Mouse (Mus musculus): ENCODE data around the gene Hoxa6. TPM values are rescaled to one million over a fixed set of nuclear protein-coding genes. Genes with fewer than 3 reads are reported as not detected.

Gene Hoxa6
- polyA plus RNA-seq, 1 experiment: 3.7 TPM

DNA sequence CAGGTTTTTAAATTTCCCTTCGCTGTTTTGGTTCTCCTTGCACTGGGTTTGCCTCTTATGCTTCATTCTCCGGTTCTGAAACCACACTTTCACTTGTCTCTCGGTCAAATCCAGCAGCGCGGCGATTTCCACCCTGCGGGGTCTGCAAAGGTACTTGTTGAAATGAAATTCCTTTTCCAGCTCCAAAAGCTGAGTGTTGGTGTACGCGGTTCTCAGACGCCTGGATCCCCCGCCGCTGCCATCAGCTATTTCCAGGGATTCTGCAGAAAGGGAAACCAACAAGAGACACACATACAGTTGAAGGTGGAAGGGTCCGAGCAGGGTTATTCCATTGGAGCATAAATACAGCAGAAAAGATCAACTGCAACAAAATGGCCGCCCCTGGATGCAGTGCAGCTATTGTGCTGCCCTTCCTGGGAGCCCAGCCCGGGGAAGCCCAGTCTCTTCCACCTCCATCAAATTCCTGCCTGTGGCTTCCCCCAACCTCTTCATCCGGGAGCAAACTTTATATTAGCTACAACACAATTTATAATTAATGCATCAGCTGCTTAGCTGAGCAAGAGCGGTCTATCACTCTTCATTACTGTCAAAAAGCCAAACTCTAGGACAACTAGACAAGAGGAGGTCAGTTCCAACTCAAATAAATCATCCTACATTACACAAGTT is 45.0 kb downstream of the Hoxa6 start:
- peak; percentile 41 for DNase-seq (ENCODE audit: low read depth)
- TF ChIP-seq CTCF (IDR thresholded peaks at IDR 0.05; ENCODE audit: borderline replicate concordance, extremely low read depth, insufficient read depth, insufficient read length) (no peak), POLR2A (IDR thresholded peaks at IDR 0.05; ENCODE audit: borderline replicate concordance, extremely low read depth, insufficient read depth, insufficient read length, poor library complexity, severe bottlenecking) (no peak)

DNA sequence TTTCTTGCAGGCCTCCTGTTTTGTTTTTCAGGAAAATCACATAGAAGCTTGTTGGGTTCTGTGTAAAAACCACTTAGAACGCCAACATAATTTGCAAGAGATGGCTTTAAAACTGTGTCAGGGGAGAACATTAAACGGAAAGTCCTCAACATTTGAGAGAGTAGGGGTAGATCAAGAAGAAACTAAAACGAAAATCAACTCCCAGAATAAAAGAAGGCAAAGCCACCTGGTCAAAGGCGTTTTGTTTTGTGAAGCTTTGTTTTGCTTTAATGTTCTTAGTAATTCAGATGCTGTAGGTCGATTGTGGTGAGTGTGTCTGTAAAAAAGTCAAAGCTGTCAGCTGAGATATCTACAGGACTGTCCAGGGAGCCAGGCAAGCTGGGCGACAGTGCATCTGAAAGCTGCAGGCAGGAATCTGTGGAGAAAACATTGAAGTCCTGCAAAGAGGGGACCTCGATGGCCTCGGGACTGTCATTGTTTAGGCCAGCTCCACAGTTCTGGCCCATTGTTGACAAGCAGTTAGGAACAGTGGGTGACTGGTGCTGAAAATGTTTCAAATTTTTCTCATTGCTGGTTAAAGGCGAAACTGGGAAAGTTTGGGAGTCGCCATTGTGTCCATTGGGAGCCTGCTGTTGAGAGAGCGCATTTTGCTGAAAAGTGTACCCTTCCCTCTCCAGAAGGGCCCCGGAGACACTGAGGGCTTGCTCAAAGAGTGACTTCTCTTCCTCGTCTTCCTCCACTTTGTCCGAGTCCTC is 45.7 kb downstream of the Hoxa6 start:
- peak; percentile 62 for DNase-seq (ENCODE audit: low read depth)

DNA sequence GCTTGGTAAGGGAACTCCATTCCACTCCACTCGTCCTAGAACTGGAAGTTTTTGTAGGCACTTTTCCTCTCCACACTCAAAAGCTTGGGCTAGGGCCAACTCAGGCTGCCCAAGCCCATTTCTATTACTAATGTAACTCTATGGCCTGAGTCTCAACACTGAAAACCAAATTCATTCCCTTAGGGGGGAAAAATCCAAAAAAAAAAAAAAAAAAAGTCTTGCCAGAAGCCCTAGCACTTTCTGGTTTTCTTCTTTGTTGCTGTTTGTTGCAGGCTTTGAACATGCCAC is 46.5 kb downstream of the Hoxa6 start:
- no peak for DNase-seq (ENCODE audit: low read depth)
- no peak for TF ChIP-seq POLR2A (IDR thresholded peaks at IDR 0.05; ENCODE audit: borderline replicate concordance, extremely low read depth, insufficient read depth, insufficient read length, poor library complexity, severe bottlenecking)
- no peak for TF ChIP-seq CTCF (IDR thresholded peaks at IDR 0.05; ENCODE audit: borderline replicate concordance, extremely low read depth, insufficient read depth, insufficient read length)

More for the DNA sequence above, 45.7 kb downstream of the Hoxa6 start:
- TF ChIP-seq CTCF (IDR thresholded peaks at IDR 0.05; ENCODE audit: borderline replicate concordance, extremely low read depth, insufficient read depth, insufficient read length): no peak
- no peak for TF ChIP-seq POLR2A (IDR thresholded peaks at IDR 0.05; ENCODE audit: borderline replicate concordance, extremely low read depth, insufficient read depth, insufficient read length, poor library complexity, severe bottlenecking)

DNA sequence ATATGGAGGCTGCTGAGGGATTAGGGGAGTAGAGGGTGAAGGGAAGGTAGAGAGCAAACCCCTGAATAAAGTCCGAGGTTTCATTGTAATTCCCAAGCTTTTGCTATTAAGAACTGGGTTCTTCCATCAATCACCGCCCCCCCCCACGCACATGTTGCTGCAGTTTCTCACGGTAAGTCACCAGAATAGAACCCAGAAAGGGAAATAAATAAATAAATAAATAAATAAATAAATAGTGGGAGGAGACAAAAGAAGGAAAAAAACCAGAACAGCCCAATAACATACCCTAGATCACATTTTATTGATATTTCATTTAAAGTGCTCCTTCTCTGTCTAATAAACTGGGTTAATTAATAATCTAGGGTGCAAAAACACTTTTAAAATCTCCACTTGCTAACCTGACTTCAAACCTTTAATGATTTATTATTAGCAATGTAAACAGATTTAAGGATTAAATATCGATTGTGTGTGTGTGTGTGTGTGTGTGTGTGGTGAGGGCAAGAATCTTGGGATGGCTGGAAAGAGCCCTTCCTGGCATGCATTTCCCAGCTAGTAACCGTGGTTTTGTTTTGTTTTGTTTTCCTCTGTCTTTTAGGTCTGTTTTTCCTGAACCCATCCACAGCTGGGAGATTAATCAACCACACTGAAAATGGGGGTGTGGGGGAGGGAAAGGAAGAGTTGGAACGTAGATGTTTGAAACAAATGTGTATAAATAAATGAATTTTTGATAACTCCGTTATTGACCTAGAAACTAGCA is 47.0 kb downstream of the Hoxa6 start:
- no peak for TF ChIP-seq POLR2A (IDR thresholded peaks at IDR 0.05; ENCODE audit: borderline replicate concordance, extremely low read depth, insufficient read depth, insufficient read length, poor library complexity, severe bottlenecking)
- no peak for TF ChIP-seq CTCF (IDR thresholded peaks at IDR 0.05; ENCODE audit: borderline replicate concordance, extremely low read depth, insufficient read depth, insufficient read length)

DNA sequence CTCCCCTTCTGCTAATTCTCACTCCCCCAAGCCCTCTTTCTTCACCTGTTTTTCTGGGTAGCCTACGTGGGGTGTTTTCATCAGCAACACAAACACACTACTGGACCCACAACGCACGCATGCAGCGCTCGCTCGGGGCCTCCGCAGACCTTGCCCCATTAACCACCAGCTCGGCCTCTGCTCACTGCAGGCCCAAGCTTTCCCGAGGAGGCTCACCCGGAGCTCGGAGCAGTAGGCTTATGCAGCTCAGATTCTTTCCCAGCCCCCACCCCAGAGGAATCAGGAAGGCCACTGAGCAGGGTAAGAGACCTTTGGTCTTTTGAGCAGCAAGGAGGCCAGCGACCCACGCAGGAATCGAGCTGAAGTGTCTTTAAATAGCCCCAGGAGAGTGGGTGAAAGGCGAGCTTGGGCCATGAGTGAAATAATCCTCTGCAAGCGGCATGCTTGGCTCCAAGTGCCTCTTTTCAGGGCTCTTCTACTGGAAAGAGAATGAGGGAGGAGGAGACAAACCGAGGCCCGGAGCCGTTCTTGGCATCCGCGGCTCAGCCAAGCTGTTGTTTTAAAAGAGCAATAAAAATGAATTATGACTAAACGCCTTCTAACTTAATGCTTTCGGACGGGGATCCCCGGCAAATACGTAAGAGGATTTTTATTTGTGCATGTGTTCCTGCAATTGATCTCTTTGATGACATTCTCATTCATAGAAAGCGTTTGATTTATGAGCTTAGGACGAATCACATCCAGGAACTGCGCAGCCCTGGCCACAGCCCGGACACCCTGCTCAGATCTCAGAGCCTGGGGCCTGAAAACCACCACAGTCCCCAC is 47.8 kb downstream of the Hoxa6 start:
- no peak for TF ChIP-seq POLR2A (IDR thresholded peaks at IDR 0.05; ENCODE audit: borderline replicate concordance, extremely low read depth, insufficient read depth, insufficient read length, poor library complexity, severe bottlenecking)
- TF ChIP-seq CTCF (IDR thresholded peaks at IDR 0.05; ENCODE audit: borderline replicate concordance, extremely low read depth, insufficient read depth, insufficient read length): no peak
- DNase-seq (ENCODE audit: low read depth): peak; percentile 61

More for the DNA sequence above, 47.0 kb downstream of the Hoxa6 start:
- DNase-seq (ENCODE audit: low read depth): no peak

DNA sequence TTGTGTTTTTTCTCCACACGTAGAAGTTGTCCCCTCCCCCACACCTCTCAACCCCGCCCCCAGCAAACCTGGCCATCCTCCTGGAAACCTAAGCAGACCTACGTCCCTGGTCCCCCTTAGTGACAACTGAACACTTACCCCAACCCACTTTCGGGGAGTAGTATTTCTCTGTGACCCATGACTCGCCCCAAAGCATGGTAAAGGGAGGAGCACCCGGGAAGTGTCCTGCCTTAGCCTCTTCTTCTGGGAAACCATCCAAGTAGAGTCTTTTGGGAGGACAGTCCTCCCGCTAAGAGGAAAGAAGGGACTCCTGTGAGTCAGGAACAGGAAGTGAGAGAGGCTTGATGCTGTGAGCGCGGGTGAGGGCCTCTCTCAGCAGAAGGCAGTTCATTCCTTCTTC is 48.5 kb downstream of the Hoxa6 start:
- DNase-seq (ENCODE audit: low read depth): peak; percentile 11
- TF ChIP-seq CTCF (IDR thresholded peaks at IDR 0.05; ENCODE audit: borderline replicate concordance, extremely low read depth, insufficient read depth, insufficient read length): no peak
- no peak for TF ChIP-seq POLR2A (IDR thresholded peaks at IDR 0.05; ENCODE audit: borderline replicate concordance, extremely low read depth, insufficient read depth, insufficient read length, poor library complexity, severe bottlenecking)

DNA sequence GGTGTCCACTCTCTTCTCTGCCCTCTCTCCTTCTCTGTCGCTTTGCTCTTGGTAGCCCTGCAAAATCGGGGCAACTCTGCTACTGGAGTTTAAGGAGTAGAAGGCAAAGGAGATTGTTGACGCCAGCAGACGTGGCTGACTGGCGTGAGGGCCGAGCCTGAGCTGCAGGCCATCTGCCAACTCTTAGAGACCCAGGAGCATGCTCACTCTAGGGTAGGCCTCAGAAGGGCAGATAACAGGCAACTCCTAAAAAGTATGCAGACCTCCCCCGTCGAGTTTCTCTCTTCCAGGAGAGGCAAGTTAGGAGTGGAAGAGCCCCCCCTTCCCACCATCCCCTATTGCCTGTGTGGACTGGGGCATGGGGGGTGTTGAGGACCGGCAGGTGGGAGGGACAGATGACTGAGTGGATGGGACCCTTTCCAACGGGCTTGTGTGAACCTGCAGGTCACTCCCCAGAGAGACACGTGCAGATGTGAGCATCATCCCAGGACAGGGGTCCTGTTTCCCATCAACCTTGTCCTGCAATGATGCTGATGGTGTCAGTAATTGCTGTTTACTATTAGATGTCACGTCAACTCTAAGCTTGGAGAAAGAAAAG is 49.3 kb downstream of the Hoxa6 start:
- DNase-seq (ENCODE audit: low read depth): peak; percentile 17
- no peak for TF ChIP-seq POLR2A (IDR thresholded peaks at IDR 0.05; ENCODE audit: borderline replicate concordance, extremely low read depth, insufficient read depth, insufficient read length, poor library complexity, severe bottlenecking)

DNA sequence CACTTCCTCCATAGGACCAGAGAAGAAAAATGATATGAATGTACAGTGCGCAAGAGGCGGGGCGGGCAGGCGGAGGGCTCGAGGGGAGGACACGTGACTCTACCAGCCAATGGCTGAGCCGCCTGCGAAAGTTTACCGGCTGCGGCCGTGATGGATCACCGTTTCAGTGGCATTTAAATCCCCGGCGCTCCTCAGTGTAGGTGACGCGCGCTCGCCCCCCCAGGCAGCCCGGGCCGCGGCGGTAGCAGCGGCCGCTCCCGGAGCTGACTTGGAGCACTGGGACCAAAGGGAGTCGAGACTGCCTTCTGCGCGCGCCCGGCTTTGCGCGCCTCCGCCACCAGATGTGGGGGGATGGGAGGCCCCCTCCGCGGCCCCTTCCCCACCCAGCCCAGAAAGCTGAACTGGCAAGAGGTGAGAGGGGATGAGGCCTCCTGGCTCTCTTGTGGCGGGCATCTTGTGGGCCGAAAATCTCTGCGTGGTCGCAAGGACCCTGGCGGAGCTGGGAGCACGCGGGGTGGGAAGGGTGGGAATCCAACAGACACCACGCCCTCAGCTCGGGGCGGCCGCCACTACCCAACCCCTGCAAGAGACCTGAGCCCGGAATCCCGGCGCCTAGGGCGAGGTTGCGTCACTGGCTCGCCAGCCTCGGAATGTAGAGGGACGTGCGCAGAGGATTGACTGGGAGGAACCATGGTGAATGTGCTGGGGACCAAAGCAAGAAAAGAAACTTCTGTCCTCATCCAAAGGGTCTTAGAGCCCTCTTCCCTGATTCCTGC is 50.1 kb downstream of the Hoxa6 start, which contains the start of gene Hoxa1:
Hoxa1 (minus strand) TSS at position 42 of the 776 bp plus-strand sequence.
- DNase-seq (ENCODE audit: low read depth): peak; percentile 77
- no peak for TF ChIP-seq POLR2A (IDR thresholded peaks at IDR 0.05; ENCODE audit: borderline replicate concordance, extremely low read depth, insufficient read depth, insufficient read length, poor library complexity, severe bottlenecking)
- TF ChIP-seq CTCF (IDR thresholded peaks at IDR 0.05; ENCODE audit: borderline replicate concordance, extremely low read depth, insufficient read depth, insufficient read length): no peak

DNA sequence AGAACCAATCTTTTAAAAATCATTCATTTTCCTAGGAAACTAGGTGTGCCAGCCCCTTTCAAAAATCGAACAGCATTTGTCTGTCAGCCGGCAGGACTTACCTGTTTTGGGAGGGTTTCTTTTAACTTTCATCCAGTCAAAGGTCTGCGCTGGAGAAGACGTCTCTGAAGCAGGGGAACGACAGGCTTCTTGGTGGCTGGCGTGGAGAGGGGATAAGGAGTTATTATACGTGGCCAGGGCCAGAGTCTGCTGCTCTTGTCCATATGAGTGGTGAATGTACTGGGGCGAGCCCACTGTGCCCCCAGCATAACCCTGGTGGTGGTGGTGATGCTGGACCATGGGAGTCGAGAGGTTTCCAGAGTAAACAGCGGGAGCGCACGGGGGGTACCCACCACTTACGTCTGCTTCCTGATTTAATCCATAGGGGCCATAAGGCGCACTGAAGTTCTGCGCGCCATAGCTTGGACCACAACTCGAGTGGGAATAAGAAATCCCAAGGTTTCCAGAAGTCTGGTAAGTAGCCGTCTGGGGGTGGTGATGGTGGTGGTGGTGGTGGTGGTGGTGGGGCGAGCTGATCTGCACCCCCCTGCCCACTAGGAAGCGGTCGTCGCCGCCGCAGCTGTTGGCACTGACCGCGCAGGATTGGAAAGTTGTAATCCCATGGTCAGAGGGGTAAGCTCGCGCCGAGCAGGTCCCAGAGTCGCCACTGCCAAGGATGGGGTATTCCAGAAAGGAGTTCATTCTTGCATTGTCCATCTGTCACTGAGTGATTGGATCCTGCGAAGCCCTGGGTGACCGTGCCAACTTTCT is 50.9 kb downstream of the Hoxa6 start:
- DNase-seq (ENCODE audit: low read depth): no peak
- TF ChIP-seq CTCF (IDR thresholded peaks at IDR 0.05; ENCODE audit: borderline replicate concordance, extremely low read depth, insufficient read depth, insufficient read length): no peak
- TF ChIP-seq POLR2A (IDR thresholded peaks at IDR 0.05; ENCODE audit: borderline replicate concordance, extremely low read depth, insufficient read depth, insufficient read length, poor library complexity, severe bottlenecking): no peak
